Mouse (Mus musculus) frontal cortex, adult (tissue): ENCODE results near the gene Pde5a.

Source experiments
- ATAC-seq: cut with Nextera tagmentation; 2 replicates; pipeline ENCODE4 v1.9.2; 2017; ENCODE audit warnings: mild to moderate bottlenecking, moderate library complexity, mixed read lengths; ENCODE audit not compliant: low TSS enrichment

Pde5a gene

DNA sequence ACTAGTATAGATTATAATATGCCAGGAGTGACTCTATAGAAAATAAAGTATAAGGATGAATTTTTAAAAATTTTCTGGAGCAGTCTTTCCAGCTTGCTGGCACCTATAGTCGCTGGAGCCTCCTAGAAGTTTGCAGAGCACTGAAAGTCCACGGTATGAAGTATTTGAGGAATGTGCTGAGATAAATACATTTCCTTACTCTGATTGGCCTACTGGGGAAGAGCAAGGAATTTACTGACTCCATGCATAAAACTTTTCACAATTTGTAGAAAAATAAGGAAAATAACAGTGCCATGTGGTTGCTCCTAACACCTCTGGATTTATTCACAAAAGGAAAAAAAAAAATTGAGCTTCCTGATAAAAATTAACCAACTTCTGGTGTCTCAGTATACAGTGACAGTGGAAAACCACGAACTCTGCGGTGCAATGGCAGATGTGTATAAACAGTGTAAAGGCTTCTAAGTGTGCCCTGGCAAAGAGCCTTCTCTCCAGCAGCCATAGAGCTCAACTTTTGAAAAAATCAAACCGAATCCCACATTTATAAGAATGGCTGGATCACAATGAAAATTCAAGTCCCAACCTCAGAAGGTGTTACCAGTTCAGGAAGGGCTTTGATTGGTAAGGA lies 119.8 kb downstream of the Pde5a start:
- no peak for ATAC-seq

GRCm38 (mm10) chr3:122855149-122855548 lies 126.4 kb downstream of the Pde5a start:
- no peak for ATAC-seq

- 0 out of 2 replicates have a peak, but pooled peaks have one; percentile 55 for ATAC-seq
Measured at GRCm38 (mm10) chr3:122859829-122860228, 131.1 kb downstream of the Pde5a start.

DNA sequence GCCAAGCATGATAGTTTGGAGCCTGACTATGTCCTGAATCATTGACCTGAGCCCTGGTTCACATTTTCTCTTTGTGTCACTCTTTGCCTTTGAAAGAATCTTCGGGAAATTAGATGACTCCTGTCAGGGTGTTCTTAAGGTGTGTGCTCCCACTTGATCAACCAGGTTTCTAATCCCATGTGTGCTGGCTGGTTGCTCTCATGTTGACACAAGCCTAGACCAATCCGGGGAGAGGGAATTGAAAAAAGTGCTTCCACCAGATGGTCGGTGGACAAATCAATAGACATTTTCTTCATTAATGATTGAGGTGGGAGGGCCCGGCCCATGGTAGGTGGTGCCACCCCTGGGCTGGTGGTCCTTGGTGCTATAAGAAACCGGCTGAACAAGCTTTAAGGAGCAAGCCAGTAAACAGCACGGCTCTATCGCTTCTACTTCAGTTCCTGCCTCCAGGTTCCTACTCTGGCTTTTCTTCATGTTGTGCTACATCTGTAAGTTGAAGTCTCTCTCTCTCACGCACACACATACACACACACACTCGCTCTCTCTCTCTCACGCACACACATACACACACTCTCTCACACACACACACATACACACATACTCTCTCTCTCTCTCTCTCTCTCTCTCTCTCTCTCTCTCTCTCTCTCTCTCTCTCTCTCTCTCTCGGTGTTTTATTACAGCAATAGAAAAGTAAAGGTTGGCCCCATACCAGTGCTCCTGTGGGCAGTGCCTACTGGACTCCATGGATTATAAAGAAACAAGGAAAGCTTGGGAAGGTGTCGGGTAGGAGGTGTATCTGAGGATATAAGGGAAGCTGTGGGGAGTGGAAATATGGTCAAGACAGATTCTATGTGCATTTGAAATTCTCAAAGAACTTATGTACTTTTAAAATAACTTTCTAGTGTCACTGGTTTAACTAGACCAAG lies 132.1 kb downstream of the Pde5a start:
- ATAC-seq: no peak

DNA sequence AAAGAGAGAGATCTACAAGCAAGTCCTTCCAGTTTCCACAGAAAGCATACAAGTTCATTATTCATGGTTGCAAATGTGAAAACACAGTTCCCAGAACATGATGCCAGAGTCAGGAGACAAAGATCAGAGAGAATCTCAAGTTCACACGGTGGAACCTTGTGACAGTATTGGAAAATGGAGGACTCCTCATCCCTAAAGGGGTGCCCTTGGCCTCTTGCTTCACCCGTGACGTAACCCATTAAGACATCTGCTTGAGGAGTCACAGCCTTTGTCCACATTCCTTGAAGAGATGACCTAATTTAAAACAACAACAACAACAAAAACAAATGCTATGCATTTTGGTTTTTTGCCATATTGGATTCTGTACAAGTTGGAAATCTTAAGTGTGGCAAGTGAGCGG lies 136.3 kb downstream of the Pde5a start:
- no peak for ATAC-seq

DNA sequence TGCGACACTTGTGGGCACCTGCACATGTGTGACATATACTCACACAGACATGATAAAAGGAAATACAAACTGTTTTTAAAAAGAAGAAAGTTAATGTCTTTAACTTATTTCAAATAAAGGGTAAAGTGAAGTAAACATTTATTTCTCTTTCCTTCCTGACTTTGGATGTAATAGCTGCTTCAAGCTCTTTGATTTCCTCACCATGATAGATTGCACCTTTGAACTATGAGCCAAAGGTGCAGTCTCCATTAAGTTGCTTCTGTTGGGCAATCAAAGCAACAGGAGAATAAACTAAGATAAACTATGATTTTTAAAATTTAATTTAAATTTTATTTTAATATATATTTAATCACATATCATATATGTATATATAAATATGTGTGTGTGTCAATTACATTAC lies 139.5 kb downstream of the Pde5a start:
- no peak for ATAC-seq

DNA sequence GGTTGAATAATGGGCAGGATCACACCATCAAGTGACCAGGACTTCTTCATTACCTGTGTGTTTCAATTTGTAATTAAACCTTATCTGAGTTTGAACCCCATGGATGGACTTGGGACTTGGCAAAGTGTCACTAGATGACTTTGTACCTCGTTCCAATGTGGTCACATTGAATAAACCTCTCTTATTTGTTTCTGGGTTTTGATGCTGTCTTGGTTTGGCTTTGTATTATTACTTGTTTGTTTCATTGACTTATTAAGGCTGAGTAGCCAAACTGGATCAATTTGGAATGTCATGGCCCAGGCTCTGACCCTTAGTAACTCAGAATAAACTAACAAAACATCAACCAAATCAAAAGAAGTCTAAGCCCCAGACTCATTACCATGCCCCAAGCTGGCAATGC lies 142.8 kb downstream of the Pde5a start:
- ATAC-seq: no peak

GRCm38 (mm10) chr3:122876870-122877269 lies 148.1 kb downstream of the Pde5a start:
- ATAC-seq: no peak

DNA sequence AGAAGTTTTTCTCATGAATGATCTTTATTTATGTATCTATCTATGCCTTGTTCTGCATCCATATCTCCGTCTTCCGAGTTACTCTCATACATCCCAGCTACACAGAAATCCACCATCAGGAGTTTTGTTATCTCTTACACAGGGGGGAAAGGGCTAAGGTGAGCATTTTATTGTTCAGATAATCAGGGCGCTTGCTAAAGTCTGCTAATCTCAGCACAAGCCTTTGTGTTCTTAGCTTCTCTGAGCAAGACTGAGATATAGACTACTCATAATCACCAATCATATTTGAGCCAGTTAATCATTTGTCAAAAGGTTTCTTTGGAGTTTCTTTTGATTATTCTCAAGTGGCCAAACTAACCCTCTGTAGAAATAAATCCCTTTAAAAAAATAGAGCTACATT lies 148.8 kb downstream of the Pde5a start:
- no peak for ATAC-seq

DNA sequence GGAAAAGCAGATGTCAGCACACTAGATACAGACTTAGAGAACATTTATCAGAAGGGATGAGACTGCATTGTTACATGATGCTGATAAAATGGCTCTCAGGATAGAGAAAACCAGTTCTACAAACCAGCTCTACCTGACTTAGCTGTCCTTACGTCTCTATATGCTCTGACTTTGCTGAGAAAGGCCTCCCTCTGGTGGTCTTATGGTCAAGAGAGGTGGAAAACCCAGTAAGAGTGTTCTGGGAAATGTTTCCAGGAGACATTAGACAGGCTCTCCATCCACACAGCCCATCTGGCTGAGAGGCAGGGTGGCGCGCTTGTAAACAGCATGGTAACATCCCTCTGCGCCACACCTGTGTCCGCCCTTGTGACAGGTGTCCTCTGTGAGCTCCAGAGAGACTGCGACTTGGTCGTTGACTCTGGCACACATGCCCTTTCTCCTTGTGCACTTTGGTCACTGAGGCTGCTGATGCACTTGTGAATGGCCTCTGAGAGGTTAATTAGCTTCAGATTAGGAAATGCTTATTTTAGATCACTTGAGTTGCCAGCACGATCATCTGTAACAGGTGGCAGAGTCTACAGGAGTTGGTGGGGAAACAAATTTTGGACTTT lies 150.1 kb downstream of the Pde5a start:
- ATAC-seq: no peak

- no peak for ATAC-seq
Measured at GRCm38 (mm10) chr3:122887505-122888301, 159.0 kb downstream of the Pde5a start.

- ATAC-seq: no peak
Measured at GRCm38 (mm10) chr3:122888371-122888819, 159.6 kb downstream of the Pde5a start.

DNA sequence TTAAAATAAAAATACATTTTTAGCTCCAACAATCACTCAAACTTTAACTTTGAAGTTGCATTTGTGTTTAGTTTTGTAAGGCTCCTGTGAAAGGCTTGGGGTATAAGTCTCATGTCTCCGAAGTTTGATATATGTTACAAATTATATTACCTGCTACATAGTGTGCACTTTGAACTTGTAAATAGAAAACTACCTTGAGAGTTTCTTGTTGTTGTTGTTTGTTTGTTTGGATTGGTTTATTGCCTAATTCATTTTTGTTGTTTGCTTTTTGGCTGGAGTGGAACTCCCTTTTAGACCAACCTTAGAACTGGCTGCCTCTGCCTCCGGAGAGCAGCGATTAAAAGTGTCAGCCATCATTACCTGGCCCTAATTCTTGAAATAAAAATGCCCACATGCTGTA lies 166.0 kb downstream of the Pde5a start, which contains the start of gene Fabp2:
Gene Fabp2, plus strand, starts transcription at position 301 of the 400 bp plus-strand sequence.
- no peak for ATAC-seq

GRCm38 (mm10) chr3:122895189-122895731 lies 166.5 kb downstream of the Pde5a start:
- no peak for ATAC-seq

GRCm38 (mm10) chr3:122898254-122898653 lies 169.5 kb downstream of the Pde5a start:
- no peak for ATAC-seq

GRCm38 (mm10) chr3:122903746-122904433 lies 175.1 kb downstream of the Pde5a start:
- ATAC-seq: peak; percentile 99

GRCm38 (mm10) chr3:122907841-122908240 lies 179.1 kb downstream of the Pde5a start:
- no peak for ATAC-seq
